ENCODE assay signal across 15 mouse cellular contexts in genomic region chr15:46623431-46624029, GRCm38 (mm10).
"Had no signal": no experiment of that assay in that cellular context is flagged by ENCODE, and none has a peak within 500 bp of the region (broad histone marks: within the 10 kb centered on the region; RNA-seq: fewer than 3 reads in every experiment).

No protein-coding gene starts in this region.

- H3K27ac ChIP-seq: hindbrain, embryonic 14.5 days; left cerebral cortex, adult 2 months; limb, embryonic 10.5 days; liver, embryonic 12.5 days; macrophage; midbrain, embryonic 15.5 days; neural tube, embryonic 12.5 days had no signal

- H3K27me3 ChIP-seq: liver, embryonic 12.5 days; megakaryocyte, embryonic 14.5 days; midbrain, embryonic 15.5 days; neural tube, embryonic 12.5 days had no signal

- H3K4me3 ChIP-seq: left cerebral cortex, adult 2 months; limb, embryonic 10.5 days; liver, embryonic 12.5 days; megakaryocyte, embryonic 14.5 days; midbrain, embryonic 15.5 days; neural tube, embryonic 12.5 days had no signal

- H3K36me3 ChIP-seq: limb, embryonic 10.5 days; liver, embryonic 12.5 days; midbrain, embryonic 15.5 days; neural tube, embryonic 12.5 days had no signal

- H3K4me2 ChIP-seq: hindbrain, embryonic 14.5 days; liver, embryonic 12.5 days; midbrain, embryonic 11.5 days; midbrain, embryonic 15.5 days; neural tube, embryonic 12.5 days had no signal

- ATAC-seq: liver, embryonic 12.5 days; midbrain, embryonic 15.5 days had no signal

- H3K9me3 ChIP-seq: limb, embryonic 10.5 days; megakaryocyte, embryonic 14.5 days; midbrain, embryonic 15.5 days; neural tube, embryonic 12.5 days had no signal

- H3K9ac ChIP-seq: hindbrain, embryonic 14.5 days; liver, embryonic 12.5 days; midbrain, embryonic 15.5 days; neural tube, embryonic 12.5 days had no signal

- DNase-seq: kidney, adult 18-20 months; lung, postnatal 10 days; right cerebral cortex, postnatal 4 days; spleen, adult 18-20 months; thymus, adult 2 months; thymus, postnatal 25 days had no signal

- H3K4me1 ChIP-seq: limb, embryonic 10.5 days; liver, embryonic 12.5 days; megakaryocyte, embryonic 14.5 days; midbrain, embryonic 15.5 days; neural tube, embryonic 12.5 days had no signal
